Mouse (Mus musculus) adrenal gland, postnatal 25 days (tissue): Measurements from ENCODE around the gene Rras. TPM values are rescaled to one million over a fixed set of nuclear protein-coding genes. Genes with fewer than 3 reads are reported as not detected.

Experiments
- DNase-seq: peaks from one replicate; pipeline ENCODE4 v3.0.0; 2021; ENCODE audit warnings: mixed read lengths
- long read RNA-seq: library from polyadenylated mRNA; stranded (forward); transcript quantifications from one replicate; pipeline ENCODE4 v2.0.0, GENCODE M21; 2021
- total RNA-seq: library from RNA; stranded (reverse); gene quantifications from 2 replicates; pipeline ENCODE4 v1.2.3, GENCODE M21; 2021

Rras gene
- 94.0 and 102 TPM in 2 replicates for total RNA-seq
- long read RNA-seq, transcript Rras-201 (6 exons, 995 nt): major isoform, 63 of 65 reads
- long read RNA-seq, partial matches to known transcripts: 0 of 65 reads
- long read RNA-seq, other reads (novel, unspliced or antisense): 2 of 65 reads

DNA sequence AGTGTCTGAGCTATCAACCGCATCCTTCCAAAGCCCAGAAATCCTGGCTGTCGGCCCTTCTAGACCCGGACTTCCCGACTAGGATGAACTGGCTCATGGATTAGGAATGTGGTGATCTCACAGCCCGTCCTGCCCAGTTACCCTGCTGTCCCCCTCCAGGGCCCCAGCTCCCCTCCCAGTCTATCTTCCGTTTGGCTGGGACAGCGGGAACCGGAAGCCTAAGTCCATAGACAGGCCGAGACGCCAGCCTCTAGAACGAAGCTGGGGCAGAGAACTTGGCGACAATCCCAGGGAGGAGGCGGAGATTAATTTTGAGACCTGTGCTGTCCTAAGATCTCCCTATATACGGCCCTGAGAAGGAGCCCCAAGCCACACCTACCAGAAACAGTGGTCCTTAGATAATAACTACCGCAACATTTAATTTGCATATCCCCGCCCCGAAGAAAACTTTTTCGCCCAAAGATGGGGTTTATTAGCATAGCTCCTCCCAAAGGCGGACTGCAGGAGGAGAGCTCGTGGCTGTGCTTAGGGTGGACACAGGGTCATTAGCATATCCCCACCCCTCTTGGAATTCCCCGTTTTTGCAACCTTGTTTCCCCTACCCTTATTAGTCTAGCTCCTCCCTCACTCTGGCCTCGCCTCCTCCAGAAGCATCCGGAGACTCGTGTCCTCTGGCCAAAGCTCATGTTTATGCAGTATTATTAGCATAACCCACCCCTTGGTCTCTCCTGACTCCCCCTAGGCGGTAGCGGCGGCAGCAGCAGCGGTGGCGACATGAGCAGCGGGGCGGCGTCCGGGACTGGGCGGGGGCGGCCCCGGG, at the start of gene Rras:
Rras (plus strand) TSS at position 720 of the 820 bp plus-strand sequence.
- peak; percentile 85 for DNase-seq

DNA sequence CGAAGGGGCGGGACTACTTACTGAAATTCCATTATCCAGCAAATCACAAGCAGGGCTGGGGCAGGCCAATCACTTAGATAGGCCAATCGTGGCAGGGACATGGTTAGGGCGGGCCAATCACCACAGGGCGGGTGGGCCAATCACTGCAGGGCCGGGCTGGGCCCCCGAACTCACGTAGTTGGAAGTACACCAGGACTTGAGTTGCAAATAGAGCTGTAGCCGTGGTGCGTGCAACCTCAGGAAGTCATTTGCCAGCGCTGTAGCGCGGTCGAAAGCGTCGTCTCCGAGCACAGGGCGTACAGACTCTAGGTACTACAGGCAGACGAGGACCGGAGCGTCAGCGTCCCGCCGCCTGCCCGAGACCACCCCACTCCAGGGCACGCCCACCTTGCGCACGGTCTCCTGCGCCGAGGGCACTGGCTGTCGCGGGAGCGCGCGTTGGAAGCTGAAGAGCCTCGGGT, 47.5 kb upstream of the Rras start:
- DNase-seq: peak; percentile 83

DNA sequence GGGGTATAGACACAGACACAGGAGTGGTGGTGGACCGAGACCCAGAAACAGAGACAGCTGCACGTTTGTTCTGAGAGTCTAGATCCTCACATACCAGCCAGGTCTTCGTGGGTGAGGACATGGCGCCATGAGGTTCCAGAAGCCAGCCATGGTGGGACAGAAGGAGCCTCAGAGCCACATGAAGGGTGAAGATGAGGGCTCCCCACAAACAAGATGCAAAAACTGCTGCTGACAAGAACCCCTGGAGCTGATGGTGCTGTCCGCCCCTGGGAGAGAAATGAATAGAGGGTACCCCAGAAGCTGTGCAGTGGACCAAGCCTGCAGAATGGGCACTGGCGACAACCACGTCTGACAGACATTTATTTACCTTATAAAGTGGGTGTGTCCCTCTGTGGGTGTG, 46.6 kb upstream of the Rras start:
- DNase-seq: no peak

DNA sequence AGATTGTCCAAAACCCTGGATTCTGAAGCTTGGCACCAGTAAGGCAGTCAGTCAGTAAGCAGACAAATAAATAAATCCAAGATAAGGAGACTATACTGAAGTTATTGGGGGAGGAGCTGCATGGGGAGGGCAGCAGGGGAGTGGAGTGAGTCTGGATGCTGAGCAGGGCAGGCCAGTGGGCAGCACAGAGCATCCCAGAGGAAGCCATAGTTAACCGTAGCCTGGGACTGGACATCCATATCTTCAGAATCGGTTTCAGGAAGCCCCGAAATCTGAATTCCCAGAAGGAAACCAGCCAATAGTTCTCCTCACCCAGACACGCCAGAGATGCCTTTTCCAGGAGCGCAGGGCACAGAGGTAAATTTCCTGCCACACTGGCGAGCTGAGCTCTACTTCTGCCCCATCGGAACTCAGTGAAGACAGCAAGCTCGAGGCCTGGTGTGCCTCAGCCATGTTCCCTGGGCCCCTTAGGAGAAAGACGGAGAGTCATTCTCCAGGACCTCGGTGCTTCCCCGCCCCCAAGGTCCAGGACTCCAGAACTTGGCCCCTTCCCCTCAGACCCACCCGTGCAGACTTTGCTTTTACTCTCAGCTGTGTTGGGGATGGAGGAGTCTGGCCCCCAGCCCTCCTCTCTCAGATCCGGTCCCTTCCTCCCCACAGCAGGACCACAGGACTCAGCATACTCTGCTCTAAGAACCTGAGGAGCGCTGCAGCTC, 44.2 kb upstream of the Rras start:
- DNase-seq: no peak

DNA sequence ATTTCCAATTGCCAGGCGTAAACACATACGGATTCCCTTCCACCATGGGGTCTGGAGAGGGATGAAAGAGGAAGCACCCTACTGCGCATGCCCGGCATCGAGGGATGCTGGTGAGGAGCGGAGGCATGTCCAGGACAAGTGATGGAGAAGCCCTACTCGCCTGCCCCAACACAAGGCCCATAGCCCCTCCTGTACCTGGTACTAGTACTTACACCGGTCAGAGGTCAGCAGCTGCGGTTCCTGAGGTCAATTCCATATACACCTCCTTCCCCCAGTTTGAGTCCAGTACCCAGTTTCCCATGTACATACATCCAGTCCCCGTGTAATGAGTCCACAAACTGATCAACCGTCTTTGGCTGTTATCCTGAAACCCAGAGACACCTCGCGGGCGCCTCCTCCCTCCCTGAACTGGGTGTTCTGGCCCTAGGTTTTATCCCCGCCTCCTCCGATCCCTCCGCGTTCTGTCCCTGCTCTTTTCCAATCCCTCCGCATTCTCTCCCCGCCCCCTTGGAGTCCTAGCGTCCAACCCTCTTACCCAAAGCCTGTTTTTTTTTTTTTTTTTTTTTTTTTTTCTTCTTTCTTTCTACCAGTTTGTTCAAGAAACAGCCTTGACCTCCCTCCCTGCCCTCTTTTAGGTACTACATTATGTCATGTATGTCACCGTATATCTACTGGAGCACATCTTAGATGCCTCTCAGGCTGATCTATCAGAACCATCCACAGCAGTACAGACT, 43.2 kb upstream of the Rras start, which contains the start of gene Cpt1c:
Cpt1c (minus strand) TSS at position 469 of the 734 bp plus-strand sequence.
- peak; percentile 75 for DNase-seq

DNA sequence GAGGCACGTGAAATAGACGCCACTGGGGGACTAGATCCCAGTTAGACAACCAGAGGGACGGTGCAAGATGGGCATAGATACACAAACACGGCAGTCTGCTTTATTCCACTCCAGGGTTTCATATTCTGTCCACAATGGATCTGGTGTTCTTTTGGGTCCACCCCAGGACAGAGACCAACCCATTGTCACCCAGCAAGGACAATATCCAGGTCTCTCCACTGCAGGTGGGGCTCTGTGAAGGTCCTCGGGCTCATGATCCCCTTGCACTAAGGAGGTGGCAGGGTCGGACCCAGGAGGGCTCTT, 42.7 kb upstream of the Rras start:
- DNase-seq: no peak

DNA sequence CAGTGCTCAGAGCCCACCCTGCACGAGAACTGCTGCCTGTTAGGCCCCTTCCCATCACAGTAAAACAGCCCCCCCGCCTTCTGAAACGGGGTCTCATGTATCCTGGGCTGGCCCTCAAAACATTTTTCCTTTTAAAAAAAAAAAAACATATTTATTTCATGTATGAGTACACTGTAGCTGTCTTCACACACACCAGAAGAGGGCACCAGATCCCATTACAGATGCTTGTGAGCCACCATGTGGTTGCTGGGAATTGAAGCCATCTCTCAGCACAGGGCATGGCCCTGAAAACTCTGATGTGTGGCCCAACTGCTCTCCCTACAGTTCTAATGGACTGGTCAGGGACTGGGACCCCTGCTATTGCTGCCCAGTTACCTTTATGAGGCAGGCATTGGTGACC, 39.5 kb upstream of the Rras start:
- DNase-seq: no peak

DNA sequence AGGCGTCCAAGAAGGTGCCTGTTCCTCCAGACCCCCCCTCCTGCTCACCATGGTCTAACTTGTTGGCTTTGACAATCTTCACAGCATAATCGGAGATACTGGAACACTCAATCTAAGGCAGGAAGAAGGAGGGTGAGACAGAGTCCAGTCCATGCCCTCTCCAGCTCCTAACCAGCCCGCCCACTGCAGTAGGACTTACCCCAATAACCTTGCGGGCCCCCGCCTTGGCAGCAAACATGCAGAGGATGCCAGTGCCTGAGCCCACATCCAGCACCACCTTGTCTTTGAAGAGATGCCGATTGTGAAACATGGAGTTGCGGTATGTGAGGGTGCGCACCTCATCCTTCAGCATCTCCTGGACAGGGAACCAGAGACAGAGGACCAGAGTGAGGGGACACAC, 36.2 kb upstream of the Rras start:
- DNase-seq: no peak

DNA sequence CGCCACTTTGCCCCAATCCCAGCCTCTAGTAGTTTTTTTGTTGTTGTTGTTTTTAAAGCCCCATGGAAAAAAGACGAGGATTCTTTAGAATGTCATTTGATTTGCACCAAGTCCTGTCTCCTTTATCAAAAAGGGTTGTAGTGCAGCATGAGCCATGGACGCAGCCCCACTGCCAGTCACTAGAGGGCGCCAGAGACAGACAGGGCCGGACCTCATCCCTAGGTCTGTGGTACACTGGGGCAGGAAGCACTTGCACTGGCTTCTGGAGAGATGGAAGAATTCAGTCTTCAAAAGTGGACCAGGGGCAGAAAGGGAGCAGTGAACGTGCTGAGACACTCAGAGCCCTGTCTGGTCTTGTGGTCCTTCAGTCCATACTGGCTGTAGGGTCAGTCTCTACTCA, 34.7 kb upstream of the Rras start:
- peak; percentile 90 for DNase-seq

DNA sequence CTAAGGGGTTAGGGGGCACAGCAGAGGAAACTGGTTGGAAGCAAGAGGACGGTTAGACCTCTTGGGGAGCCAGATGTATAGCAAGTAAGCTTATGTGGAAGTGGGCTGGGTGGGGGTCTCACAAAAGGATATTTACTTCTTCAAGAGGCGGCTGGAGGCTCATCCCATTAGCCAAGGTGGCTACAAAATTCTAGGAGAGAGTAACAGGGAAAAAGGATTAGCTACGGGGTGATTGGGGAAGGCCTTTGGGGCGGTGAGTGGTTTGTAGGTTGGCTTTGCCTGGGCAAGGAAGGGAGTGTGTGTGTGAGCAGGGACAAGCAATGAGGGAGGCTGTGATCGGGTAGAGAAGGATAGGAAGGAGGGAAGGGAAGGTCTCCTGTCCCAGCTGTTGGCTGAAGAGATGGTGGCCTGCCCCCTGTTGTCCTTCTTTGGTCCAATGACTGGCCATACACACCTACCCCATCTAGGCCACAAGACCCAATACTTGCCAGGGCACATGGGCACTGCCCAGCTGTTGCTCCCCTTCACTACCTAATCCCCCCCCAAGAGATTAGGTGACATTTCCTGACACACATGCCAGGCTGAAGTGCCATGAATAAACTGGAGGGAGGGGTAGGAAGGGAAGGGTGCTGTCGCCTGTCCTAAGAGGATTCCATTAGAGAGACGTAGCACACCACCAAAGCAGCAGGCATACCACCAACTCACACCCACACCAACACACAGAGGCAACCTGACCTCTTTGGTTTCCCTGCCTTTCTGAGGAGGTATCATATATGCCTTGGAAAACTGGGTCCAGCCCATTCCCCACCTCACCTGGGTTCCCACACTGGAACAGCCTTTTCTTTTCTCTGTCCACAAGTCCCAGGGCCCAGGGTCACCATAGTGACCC, 33.6 kb upstream of the Rras start:
- no peak for DNase-seq

DNA sequence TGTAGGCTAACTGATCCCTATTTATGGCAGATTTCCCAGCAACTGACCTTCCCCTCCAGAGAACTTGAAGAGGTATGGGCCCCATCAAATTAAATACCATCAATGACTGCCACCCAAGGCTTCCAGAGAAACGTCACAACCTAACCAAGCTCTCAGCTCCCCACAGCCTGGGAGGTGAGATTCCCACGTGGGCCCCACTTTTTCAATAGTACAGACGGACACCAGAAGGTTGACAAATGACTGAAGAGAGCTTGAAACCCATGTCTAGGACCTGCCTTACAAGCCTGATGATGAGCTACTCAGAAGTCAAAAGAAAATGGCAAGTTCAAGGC, 33.0 kb upstream of the Rras start:
- no peak for DNase-seq

DNA sequence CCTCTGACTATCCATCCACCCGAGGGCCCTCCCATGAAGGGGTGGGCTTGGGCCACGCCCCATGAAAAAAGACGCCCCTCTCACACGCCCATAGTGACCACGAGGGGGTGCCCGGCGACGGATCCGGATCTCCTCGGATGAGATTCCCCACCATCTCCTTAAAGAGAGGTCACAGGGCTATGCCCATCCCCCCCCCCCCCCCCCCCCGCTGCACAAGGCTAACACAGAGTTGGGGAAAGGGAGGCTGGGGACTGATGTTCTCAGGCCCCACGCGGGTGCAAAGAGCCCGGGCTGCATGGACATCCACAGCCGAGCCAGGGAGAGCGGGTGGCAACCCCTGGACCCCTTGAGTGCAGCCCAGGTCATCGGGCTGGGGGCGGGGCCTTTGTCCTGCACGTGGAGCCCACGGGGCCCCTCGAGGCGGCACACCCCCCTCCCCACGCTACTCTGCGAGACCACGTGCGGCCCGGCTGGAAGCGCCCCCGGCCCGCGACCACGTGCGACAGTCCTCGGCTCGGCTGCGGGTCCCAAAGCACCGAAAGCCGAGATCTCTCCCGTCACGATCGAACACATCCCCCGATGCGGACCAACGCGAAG, 32.1 kb upstream of the Rras start:
- DNase-seq: peak; percentile 73

DNA sequence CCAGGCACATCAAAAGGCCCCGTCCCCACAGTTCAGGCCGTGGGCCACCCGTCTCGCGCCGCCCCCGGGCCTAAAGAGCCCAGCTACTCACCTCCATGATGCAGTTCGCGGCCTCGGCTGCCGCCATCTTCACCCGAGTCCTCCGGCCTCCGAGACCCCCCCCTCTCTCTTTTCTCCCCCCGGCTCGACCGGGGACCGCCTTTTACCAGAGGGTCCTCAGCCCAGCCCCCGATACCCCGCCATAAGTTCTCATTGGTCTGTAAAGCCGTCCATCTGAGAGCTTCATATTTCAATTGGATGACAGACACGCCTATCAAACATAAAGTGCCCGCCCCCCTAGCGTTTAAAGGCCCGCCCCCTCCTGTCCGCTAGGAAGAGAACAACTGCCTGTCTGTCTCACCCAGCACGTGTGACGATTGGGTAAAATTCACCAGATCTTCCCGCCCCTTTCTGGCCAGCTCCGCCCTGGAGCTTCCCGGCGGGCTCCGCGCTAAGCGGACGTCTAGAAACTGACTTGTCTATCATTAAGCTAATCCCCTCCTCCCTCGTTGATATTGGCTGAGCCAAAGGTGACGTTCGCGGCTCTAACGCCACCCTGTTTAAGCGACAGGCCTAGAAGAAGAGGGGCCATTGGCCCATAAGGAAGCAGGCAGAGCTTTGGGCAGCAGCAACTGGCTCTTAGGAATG, 31.4 kb upstream of the Rras start, which contains the start of gene Prmt1:
Prmt1 (minus strand) TSS at position 377 of the 687 bp plus-strand sequence.
- DNase-seq: peak; percentile 93

DNA sequence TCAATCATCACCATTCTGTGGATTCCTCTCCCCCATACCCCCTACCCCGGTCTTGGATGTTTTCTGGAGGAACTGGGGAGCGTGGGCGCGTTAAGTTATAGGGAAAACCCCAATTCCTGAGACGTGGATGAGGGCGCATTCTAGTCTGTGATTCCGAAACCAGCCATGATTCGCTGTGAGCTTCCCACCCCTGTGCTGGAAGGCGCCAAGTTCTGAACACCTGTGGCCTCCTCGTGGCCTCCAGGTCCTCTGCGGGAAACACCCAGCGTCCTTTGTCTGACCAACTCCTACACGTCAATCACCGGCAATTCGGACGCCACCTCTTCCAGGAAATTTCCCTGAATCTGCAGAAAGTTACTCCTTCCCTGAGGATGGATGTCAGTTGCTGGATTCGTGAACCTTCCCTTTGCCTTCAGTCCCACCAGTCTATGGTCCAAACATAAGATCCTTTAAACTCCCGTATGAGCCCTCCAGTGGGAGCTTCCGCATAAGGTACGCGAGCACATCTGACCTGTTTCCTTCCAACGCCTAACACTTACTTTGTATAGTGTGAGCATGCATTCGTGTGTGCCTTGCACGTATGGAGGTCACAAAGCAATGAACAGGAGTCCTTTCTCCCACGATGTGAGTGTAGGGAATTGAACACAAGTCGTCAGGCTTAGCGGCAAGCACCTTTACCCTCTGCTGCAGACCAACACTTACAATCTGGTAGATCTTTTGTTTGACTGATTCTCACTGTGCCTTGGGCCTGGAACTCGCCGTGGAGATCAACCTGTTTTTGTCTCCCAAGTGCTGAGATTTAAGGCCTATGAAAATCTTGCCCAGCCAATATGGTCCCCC, 30.7 kb upstream of the Rras start:
- DNase-seq: no peak

DNA sequence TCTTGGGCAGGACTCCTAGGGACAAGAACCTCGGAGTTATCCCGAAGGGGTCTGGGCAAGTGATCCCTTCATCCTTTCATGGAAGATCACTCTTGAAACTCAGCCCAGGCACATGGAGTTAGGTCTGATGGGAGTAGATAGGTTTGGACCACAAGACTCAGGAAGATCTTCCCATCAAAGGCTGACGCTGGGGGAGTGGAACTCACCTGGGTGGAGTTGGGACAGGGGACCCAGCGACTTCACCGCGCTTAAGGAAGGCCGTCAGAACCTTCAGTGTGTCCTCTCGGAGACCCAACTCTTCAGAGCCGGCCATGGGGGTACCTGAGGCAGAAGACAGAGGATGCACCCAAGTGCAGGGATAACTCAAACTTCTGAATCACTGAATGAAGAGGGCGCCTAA, 21.1 kb upstream of the Rras start:
- DNase-seq: no peak

DNA sequence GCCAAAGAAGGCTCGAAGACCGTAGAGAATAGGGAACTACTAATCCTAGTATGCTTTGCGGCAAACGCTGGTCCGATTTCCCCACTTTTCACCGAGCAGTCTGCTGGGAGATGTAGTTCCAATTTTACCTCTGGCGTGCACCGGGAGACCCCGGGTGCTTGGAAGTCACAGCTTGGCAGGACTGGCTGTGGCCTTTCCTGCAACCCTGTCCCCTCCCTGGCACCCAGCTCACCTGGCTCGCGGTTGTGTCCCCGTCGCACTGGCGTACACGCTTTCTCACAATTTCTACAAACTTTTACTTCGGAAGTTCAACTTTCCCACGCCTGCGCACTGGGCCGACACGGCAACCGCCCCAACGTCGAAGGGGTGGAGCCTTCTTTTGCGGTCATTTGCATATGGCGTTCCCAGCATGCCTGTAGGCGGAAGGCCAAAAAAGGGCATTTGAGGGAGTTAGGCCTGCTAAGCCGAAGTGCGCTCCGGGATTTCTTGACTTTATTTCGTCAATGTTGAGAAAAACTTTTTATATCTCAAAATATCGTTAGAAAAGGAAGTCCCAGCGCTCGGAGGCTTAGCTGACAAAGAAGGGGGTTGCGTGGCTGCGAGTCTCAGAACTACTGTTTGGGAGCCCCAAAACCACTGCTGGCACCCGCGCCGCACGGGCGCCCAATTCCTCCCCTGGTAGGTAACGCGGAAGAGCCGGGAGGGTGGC, 20.4 kb upstream of the Rras start, which contains the start of gene Irf3:
Irf3 (plus strand) TSS at position 418 of the 709 bp plus-strand sequence.
- peak; percentile 94 for DNase-seq

DNA sequence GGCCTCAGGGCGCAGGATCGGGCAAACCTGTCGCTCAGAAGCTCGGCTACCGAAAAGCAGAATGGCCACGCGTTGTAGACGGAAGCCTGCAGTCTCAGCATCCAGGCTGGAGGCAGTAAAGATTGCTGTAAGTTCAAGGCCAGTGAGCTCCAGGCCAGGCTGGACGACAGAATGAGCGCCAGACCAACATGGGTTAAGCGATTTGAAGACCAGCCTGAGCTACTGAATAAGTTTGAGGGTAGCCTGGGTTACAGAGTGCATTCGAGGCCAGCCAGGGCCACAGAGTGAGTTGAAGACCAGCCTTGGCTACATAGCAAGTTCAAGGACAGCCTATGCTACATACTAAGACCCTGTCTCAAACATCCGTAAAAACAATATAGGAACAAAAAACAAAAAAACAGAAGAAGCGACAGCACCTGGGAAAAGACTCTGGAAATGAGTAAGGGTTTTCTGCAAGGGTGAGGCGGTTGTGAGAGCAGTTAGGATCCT, 19.8 kb upstream of the Rras start:
- DNase-seq: no peak

DNA sequence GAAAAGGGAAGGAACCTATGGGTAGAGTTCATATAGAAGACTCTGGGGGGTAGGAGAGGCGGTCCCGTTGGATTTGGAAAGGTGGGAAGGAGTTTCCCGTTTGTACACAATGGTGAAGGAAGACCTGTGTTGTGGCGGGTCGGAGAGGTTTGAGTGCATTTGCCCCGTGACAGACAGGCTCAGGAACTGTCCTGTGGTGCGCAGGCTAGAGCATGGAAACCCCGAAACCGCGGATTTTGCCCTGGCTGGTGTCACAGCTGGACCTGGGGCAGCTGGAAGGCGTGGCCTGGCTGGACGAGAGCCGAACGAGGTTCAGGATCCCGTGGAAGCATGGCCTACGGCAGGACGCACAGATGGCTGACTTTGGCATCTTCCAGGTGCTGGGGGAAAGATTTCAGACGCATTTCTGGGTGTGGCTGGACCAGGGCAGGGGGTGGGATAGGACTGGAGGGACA, 19.2 kb upstream of the Rras start, which contains the start of gene Bcl2l12:
Bcl2l12 (minus strand) TSS at position 212 of the 455 bp plus-strand sequence.
- DNase-seq: peak; percentile 70

DNA sequence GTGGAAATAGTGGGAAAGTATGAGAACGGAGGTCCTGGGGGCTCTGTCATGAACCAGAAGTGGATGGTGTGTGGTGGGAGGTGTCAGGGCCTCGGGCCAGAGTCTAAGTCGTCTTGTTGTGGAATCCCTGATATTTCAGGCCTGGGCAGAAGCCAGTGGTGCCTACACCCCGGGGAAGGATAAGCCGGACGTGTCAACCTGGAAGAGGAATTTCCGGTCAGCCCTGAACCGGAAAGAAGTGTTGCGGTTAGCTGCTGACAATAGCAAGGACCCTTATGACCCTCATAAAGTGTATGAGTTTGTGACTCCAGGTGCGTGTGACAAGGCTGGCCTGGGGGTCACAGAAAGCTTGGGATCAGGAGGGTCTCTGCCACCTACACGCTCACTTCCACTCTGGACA, 18.0 kb upstream of the Rras start:
- no peak for DNase-seq
